Mouse (Mus musculus) CH12.LX (cell line): ENCODE data around the gene Olfr47. TPM values are rescaled to one million over a fixed set of nuclear protein-coding genes. Genes with fewer than 3 reads are reported as not detected.

Experiments
- DNase-seq: peaks from one replicate; pipeline ENCODE4 v3.0.0-alpha.2; 2013; ENCODE audit errors: extremely low read depth
- H3K27ac ChIP-seq: 2 replicates; pipeline ENCODE4 v1.5.1; 2012; ENCODE audit warnings: low read depth, mild to moderate bottlenecking, control low read depth, moderate library complexity; ENCODE audit not compliant: insufficient read depth
- H3K27me3 ChIP-seq: replicated peaks from 2 replicates; pipeline ENCODE3; 2012; ENCODE audit warnings: inconsistent platforms
- H3K36me3 ChIP-seq, 2 experiments: replicated peaks in 1 of 2; 2 replicates each; pipeline versions ENCODE3 to v1.6.1; 2012; ENCODE audit warnings: inconsistent platforms in 1 of 2, low read length in 1 of 2, mild to moderate bottlenecking in 1 of 2, mixed read lengths in 1 of 2, moderate library complexity in 1 of 2; ENCODE audit not compliant: control insufficient read depth in 1 of 2, insufficient read depth in 1 of 2
- H3K4me1 ChIP-seq, 2 experiments: 2 replicates each; pipeline ENCODE4 v1.6.1; 2012; ENCODE audit warnings: inconsistent platforms in 1 of 2, moderate library complexity in 1 of 2; ENCODE audit not compliant: insufficient read depth in 2 of 2, control insufficient read depth in 1 of 2
- H3K4me2 ChIP-seq: 2 replicates; pipeline ENCODE4 v1.6.1; 2012; ENCODE audit warnings: low read depth, mild to moderate bottlenecking, control low read depth; ENCODE audit not compliant: poor library complexity, insufficient read depth, severe bottlenecking
- H3K4me3 ChIP-seq, 3 experiments: fragments of 150-350 bp in 1 of 3; sonication (generic) in 1 of 3; replicated peaks in 1 of 3; 2 replicates each; pipeline versions ENCODE3 to v1.5.1; 2011 to 2012; ENCODE audit warnings: low read depth in 2 of 3, low read length in 2 of 3, mild to moderate bottlenecking in 2 of 3, moderate library complexity in 2 of 3, control low read depth in 1 of 3, improper control_type of control experiment in 1 of 3, inconsistent platforms in 1 of 3, mixed read lengths in 1 of 3; ENCODE audit not compliant: poor library complexity in 1 of 3
- H3K79me2 ChIP-seq: replicated peaks from 2 replicates; pipeline ENCODE4 v1.6.1; 2012; ENCODE audit warnings: mild to moderate bottlenecking, moderate library complexity; ENCODE audit not compliant: control insufficient read depth, poor library complexity, insufficient read depth, severe bottlenecking; ENCODE audit errors: extremely low read depth
- H3K9ac ChIP-seq: 2 replicates; pipeline ENCODE4 v1.6.1; 2012; ENCODE audit warnings: low read depth, mild to moderate bottlenecking, control low read depth, moderate library complexity; ENCODE audit not compliant: insufficient read depth
- H3K9me3 ChIP-seq: replicated peaks from 2 replicates; pipeline ENCODE3; 2012; ENCODE audit warnings: low read length, inconsistent platforms, mixed read lengths
- CHD1 ChIP-seq: IDR thresholded peaks from 2 replicates; pipeline ENCODE4 v1.6.1; 2012; ENCODE audit warnings: low read depth, low read length, improper control_type of control experiment, inconsistent platforms
- CHD2 ChIP-seq: IDR thresholded peaks from 2 replicates; pipeline ENCODE4 v1.6.1; 2011; ENCODE audit warnings: low read length, improper control_type of control experiment
- ELF1 ChIP-seq: IDR thresholded peaks from 2 replicates; pipeline ENCODE4 v1.6.1; 2014; ENCODE audit warnings: low read depth, mild to moderate bottlenecking, inconsistent platforms, low read length, improper control_type of control experiment
- ETS1 ChIP-seq: conservative IDR thresholded peaks from 2 replicates; pipeline ENCODE4 v1.6.1; 2012; ENCODE audit warnings: low read depth, mild to moderate bottlenecking, inconsistent platforms, low read length, improper control_type of control experiment, moderate library complexity
- GABPA ChIP-seq: IDR thresholded peaks from 2 replicates; pipeline ENCODE4 v1.6.1; 2012; ENCODE audit warnings: low read depth, low read length, improper control_type of control experiment, inconsistent platforms; ENCODE audit not compliant: insufficient replicate concordance
- HCFC1 ChIP-seq: IDR thresholded peaks from 2 replicates; pipeline ENCODE4 v1.6.1; 2012; ENCODE audit warnings: low read depth, mild to moderate bottlenecking, inconsistent platforms, low read length, improper control_type of control experiment
- JUN ChIP-seq: IDR thresholded peaks from 2 replicates; pipeline ENCODE4 v1.6.1; 2011; ENCODE audit warnings: low read depth, mild to moderate bottlenecking, low read length, improper control_type of control experiment, moderate library complexity; ENCODE audit not compliant: insufficient read depth
- JUND ChIP-seq: conservative IDR thresholded peaks from 2 replicates; pipeline ENCODE4 v1.6.1; 2011; ENCODE audit warnings: low read depth, low read length, improper control_type of control experiment
- KAT2A ChIP-seq: IDR thresholded peaks from 2 replicates; pipeline ENCODE4 v1.6.1; 2012; ENCODE audit warnings: low read length, improper control_type of control experiment, inconsistent platforms; ENCODE audit not compliant: insufficient replicate concordance
- MAFK ChIP-seq: IDR thresholded peaks from 2 replicates; pipeline ENCODE4 v1.6.1; 2011; ENCODE audit warnings: low read length, improper control_type of control experiment; ENCODE audit not compliant: insufficient replicate concordance
- MEF2A ChIP-seq: IDR thresholded peaks from 2 replicates; pipeline ENCODE4 v1.6.1; 2014; ENCODE audit warnings: low read depth, mild to moderate bottlenecking, inconsistent platforms, low read length, improper control_type of control experiment, borderline replicate concordance
- MYC ChIP-seq: IDR thresholded peaks from 2 replicates; pipeline ENCODE4 v1.6.1; 2011; ENCODE audit warnings: low read depth, mild to moderate bottlenecking, improper control_type of control experiment, low read length
- POLR2A ChIP-seq: IDR thresholded peaks from 2 replicates; pipeline ENCODE4 v1.6.1; 2011; ENCODE audit warnings: low read depth, mild to moderate bottlenecking, improper control_type of control experiment, low read length
- POLR2AphosphoS2 ChIP-seq: IDR thresholded peaks from 2 replicates; pipeline ENCODE4 v1.6.1; 2011; ENCODE audit warnings: low read depth, low read length, improper control_type of control experiment
- RCOR1 ChIP-seq: conservative IDR thresholded peaks from 2 replicates; pipeline ENCODE4 v1.6.1; 2012; ENCODE audit warnings: low read depth, mild to moderate bottlenecking, inconsistent platforms, low read length, improper control_type of control experiment
- SMC3 ChIP-seq: IDR thresholded peaks from 2 replicates; pipeline ENCODE4 v1.6.1; 2011; ENCODE audit warnings: low read depth, low read length, improper control_type of control experiment
- TBP ChIP-seq: conservative IDR thresholded peaks from 2 replicates; pipeline ENCODE4 v1.6.1; 2011; ENCODE audit warnings: low read depth, low read length, improper control_type of control experiment
- USF1 ChIP-seq: IDR thresholded peaks from 2 replicates; pipeline ENCODE4 v1.6.1; 2014; ENCODE audit warnings: low read depth, mild to moderate bottlenecking, inconsistent platforms, low read length, improper control_type of control experiment
- ZNF384 ChIP-seq: IDR thresholded peaks from 2 replicates; pipeline ENCODE4 v1.6.1; 2012; ENCODE audit warnings: low read depth, low read length, improper control_type of control experiment, inconsistent platforms
- dilution Hi-C: fragments of 300-500 bp; cut with MboI; formaldehyde crosslinking; loops from 2 replicates; pipeline ENCODE4 v1.14.3; 2020; ENCODE audit warnings: low sequenced_read_pairs; ENCODE audit not compliant: extremely low pct_unique_long_range_greater_than_20kb, extremely low pct_ligation_motif_present
- in situ Hi-C: fragments of 300-500 bp; cut with MboI; formaldehyde crosslinking; loops from 3 replicates; pipeline ENCODE4 v1.14.3; 2019; ENCODE audit warnings: low sequenced_read_pairs, low pct_ligation_motif_present, low pct_unique_long_range_greater_than_20kb, mixed read lengths
- polyA plus RNA-seq: library from polyadenylated mRNA; unstranded; fragments of >175 nt; gene quantifications from 2 replicates; pipeline ENCODE4 v1.2.1, GENCODE M21; 2012; ENCODE audit warnings: low read depth; ENCODE audit not compliant: insufficient read length
- total RNA-seq, 2 experiments: library from RNA; depleted of rRNA; stranded (reverse); fragments of 300-350 nt in 1 of 2; fragments of >200 nt in 1 of 2; gene quantifications; 2 replicates each; pipeline ENCODE4 v1.2.3; 2012 to 2014

Olfr47 gene
- total and polyA plus RNA-seq, 3 experiments: not detected

- H3K4me2 ChIP-seq: no peak overlapping the region
- no peaks in the 10 kb centered on the region for H3K9me3 ChIP-seq
- no peak overlapping the region for H3K4me3 ChIP-seq
- no peak overlapping the region for H3K9ac ChIP-seq
- dilution Hi-C loops (no loop called here), in situ Hi-C loops (no loop called here)
- no peak for DNase-seq
- TF ChIP-seq CHD2 (no peak), ELF1 (no peak), ETS1 (no peak), MEF2A (no peak), ZNF384 (no peak), USF1 (no peak), MAFK (no peak), JUND (no peak), GABPA (no peak), TBP (no peak), MYC (no peak), SMC3 (no peak), HCFC1 (no peak), RCOR1 (no peak), KAT2A (no peak), CHD1 (no peak), POLR2A (no peak), POLR2AphosphoS2 (no peak), JUN (no peak)
- no peak overlapping the region for H3K27ac ChIP-seq
- no peaks in the 10 kb centered on the region for H3K36me3 ChIP-seq
- H3K4me1 ChIP-seq: no peaks in the 10 kb centered on the region
- no peaks in the 10 kb centered on the region for H3K27me3 ChIP-seq
- no peaks in the 10 kb centered on the region for H3K79me2 ChIP-seq
Measured at GRCm38 (mm10) chr6:43280481-43280880, 49.2 kb downstream of the Olfr47 start.

Other genes with a start within 250 kb of the Olfr47 start
- not detected in 2 replicates for gene Olfr441, start 125.2 kb upstream of the Olfr47 start, total RNA-seq (2012; rRNA removed)
- not detected in 2 replicates for gene Olfr441, start 125.2 kb upstream of the Olfr47 start, total RNA-seq (2014; rRNA removed)
- gene Olfr441, start 125.2 kb upstream of the Olfr47 start, polyA plus RNA-seq: not detected in 2 replicates
- not detected in 2 replicates for gene Olfr237-ps1, start 85.0 kb upstream of the Olfr47 start, total RNA-seq (2012; rRNA removed)
- not detected in 2 replicates for gene Olfr237-ps1, start 85.0 kb upstream of the Olfr47 start, total RNA-seq (2014; rRNA removed)
- not detected in 2 replicates for gene Olfr237-ps1, start 85.0 kb upstream of the Olfr47 start, polyA plus RNA-seq
- gene Olfr437, start 68.2 kb upstream of the Olfr47 start, total RNA-seq (2012; rRNA removed): not detected in 2 replicates
- gene Olfr437, start 68.2 kb upstream of the Olfr47 start, total RNA-seq (2014; rRNA removed): not detected in 2 replicates
- gene Olfr437, start 68.2 kb upstream of the Olfr47 start, polyA plus RNA-seq: not detected in 2 replicates
- gene Olfr13, start 59.4 kb upstream of the Olfr47 start, total RNA-seq (2012; rRNA removed): not detected in 2 replicates
- not detected in 2 replicates for gene Olfr13, start 59.4 kb upstream of the Olfr47 start, total RNA-seq (2014; rRNA removed)
- not detected in 2 replicates for gene Olfr13, start 59.4 kb upstream of the Olfr47 start, polyA plus RNA-seq
- not detected in 2 replicates for gene Olfr435, start 34.4 kb upstream of the Olfr47 start, total RNA-seq (2012; rRNA removed)
- not detected in 2 replicates for gene Olfr435, start 34.4 kb upstream of the Olfr47 start, total RNA-seq (2014; rRNA removed)
- not detected in 2 replicates for gene Olfr435, start 34.4 kb upstream of the Olfr47 start, polyA plus RNA-seq
- gene Olfr434, start 18.5 kb upstream of the Olfr47 start, total RNA-seq (2012; rRNA removed): not detected in 2 replicates
- not detected in 2 replicates for gene Olfr434, start 18.5 kb upstream of the Olfr47 start, total RNA-seq (2014; rRNA removed)
- not detected in 2 replicates for gene Olfr434, start 18.5 kb upstream of the Olfr47 start, polyA plus RNA-seq
- gene Arhgef5, start 34.1 kb downstream of the Olfr47 start, total RNA-seq (2012; rRNA removed): not detected in 2 replicates
- gene Arhgef5, start 34.1 kb downstream of the Olfr47 start, total RNA-seq (2014; rRNA removed): not detected in 2 replicates
- gene Arhgef5, start 34.1 kb downstream of the Olfr47 start, polyA plus RNA-seq: not detected in 2 replicates
- gene Nobox, start 78.0 kb downstream of the Olfr47 start, total RNA-seq (2012; rRNA removed): not detected in 2 replicates
- not detected in 2 replicates for gene Nobox, start 78.0 kb downstream of the Olfr47 start, total RNA-seq (2014; rRNA removed)
- gene Nobox, start 78.0 kb downstream of the Olfr47 start, polyA plus RNA-seq: not detected in 2 replicates